Mouse (Mus musculus) CH12.LX (cell line): Measurements from ENCODE around the gene Gkap1. TPM values are rescaled to one million over a fixed set of nuclear protein-coding genes. Genes with fewer than 3 reads are reported as not detected.

ENCODE experiments used
- DNase-seq: peaks from one replicate; pipeline ENCODE4 v3.0.0-alpha.2; 2013; ENCODE audit errors: extremely low read depth
- H3K27ac ChIP-seq: 2 replicates; pipeline ENCODE4 v1.5.1; 2012; ENCODE audit warnings: low read depth, mild to moderate bottlenecking, control low read depth, moderate library complexity; ENCODE audit not compliant: insufficient read depth
- H3K27me3 ChIP-seq: replicated peaks from 2 replicates; pipeline ENCODE3; 2012; ENCODE audit warnings: inconsistent platforms
- H3K36me3 ChIP-seq, 2 experiments: replicated peaks in 1 of 2; 2 replicates each; pipeline versions ENCODE3 to v1.6.1; 2012; ENCODE audit warnings: inconsistent platforms in 1 of 2, low read length in 1 of 2, mild to moderate bottlenecking in 1 of 2, mixed read lengths in 1 of 2, moderate library complexity in 1 of 2; ENCODE audit not compliant: control insufficient read depth in 1 of 2, insufficient read depth in 1 of 2
- H3K4me1 ChIP-seq, 2 experiments: 2 replicates each; pipeline ENCODE4 v1.6.1; 2012; ENCODE audit warnings: inconsistent platforms in 1 of 2, moderate library complexity in 1 of 2; ENCODE audit not compliant: insufficient read depth in 2 of 2, control insufficient read depth in 1 of 2
- H3K4me2 ChIP-seq: 2 replicates; pipeline ENCODE4 v1.6.1; 2012; ENCODE audit warnings: low read depth, mild to moderate bottlenecking, control low read depth; ENCODE audit not compliant: poor library complexity, insufficient read depth, severe bottlenecking
- H3K4me3 ChIP-seq, 3 experiments: fragments of 150-350 bp in 1 of 3; sonication (generic) in 1 of 3; replicated peaks in 1 of 3; 2 replicates each; pipeline versions ENCODE3 to v1.5.1; 2011 to 2012; ENCODE audit warnings: low read depth in 2 of 3, low read length in 2 of 3, mild to moderate bottlenecking in 2 of 3, moderate library complexity in 2 of 3, control low read depth in 1 of 3, improper control_type of control experiment in 1 of 3, inconsistent platforms in 1 of 3, mixed read lengths in 1 of 3; ENCODE audit not compliant: poor library complexity in 1 of 3
- H3K79me2 ChIP-seq: replicated peaks from 2 replicates; pipeline ENCODE4 v1.6.1; 2012; ENCODE audit warnings: mild to moderate bottlenecking, moderate library complexity; ENCODE audit not compliant: control insufficient read depth, poor library complexity, insufficient read depth, severe bottlenecking; ENCODE audit errors: extremely low read depth
- H3K9ac ChIP-seq: 2 replicates; pipeline ENCODE4 v1.6.1; 2012; ENCODE audit warnings: low read depth, mild to moderate bottlenecking, control low read depth, moderate library complexity; ENCODE audit not compliant: insufficient read depth
- H3K9me3 ChIP-seq: replicated peaks from 2 replicates; pipeline ENCODE3; 2012; ENCODE audit warnings: low read length, inconsistent platforms, mixed read lengths
- BHLHE40 ChIP-seq: IDR thresholded peaks from 2 replicates; pipeline ENCODE4 v1.6.1; 2011; ENCODE audit warnings: mild to moderate bottlenecking, low read depth, low read length, improper control_type of control experiment
- CTCF ChIP-seq, 2 experiments: IDR thresholded peaks in 1 of 2; conservative IDR thresholded peaks in 1 of 2; 2 replicates each; pipeline ENCODE4 v1.5.1; 2011 to 2012; ENCODE audit warnings: low read depth in 2 of 2, low read length in 2 of 2, improper control_type of control experiment in 1 of 2, inconsistent platforms in 1 of 2, mild to moderate bottlenecking in 1 of 2, moderate library complexity in 1 of 2
- ELF1 ChIP-seq: IDR thresholded peaks from 2 replicates; pipeline ENCODE4 v1.6.1; 2014; ENCODE audit warnings: low read depth, mild to moderate bottlenecking, inconsistent platforms, low read length, improper control_type of control experiment
- EP300 ChIP-seq: IDR thresholded peaks from 2 replicates; pipeline ENCODE4 v1.6.1; 2011; ENCODE audit warnings: low read length, improper control_type of control experiment
- IRF4 ChIP-seq: IDR thresholded peaks from 2 replicates; pipeline ENCODE4 v1.6.1; 2014; ENCODE audit warnings: low read depth, mild to moderate bottlenecking, inconsistent platforms, low read length, improper control_type of control experiment
- JUN ChIP-seq: IDR thresholded peaks from 2 replicates; pipeline ENCODE4 v1.6.1; 2011; ENCODE audit warnings: low read depth, mild to moderate bottlenecking, low read length, improper control_type of control experiment, moderate library complexity; ENCODE audit not compliant: insufficient read depth
- JUND ChIP-seq: conservative IDR thresholded peaks from 2 replicates; pipeline ENCODE4 v1.6.1; 2011; ENCODE audit warnings: low read depth, low read length, improper control_type of control experiment
- KAT2A ChIP-seq: IDR thresholded peaks from 2 replicates; pipeline ENCODE4 v1.6.1; 2012; ENCODE audit warnings: low read length, improper control_type of control experiment, inconsistent platforms; ENCODE audit not compliant: insufficient replicate concordance
- MAX ChIP-seq: IDR thresholded peaks from 2 replicates; pipeline ENCODE4 v1.6.1; 2011; ENCODE audit warnings: low read length, improper control_type of control experiment
- MXI1 ChIP-seq: IDR thresholded peaks from 2 replicates; pipeline ENCODE4 v1.6.1; 2011; ENCODE audit warnings: mild to moderate bottlenecking, low read depth, low read length, improper control_type of control experiment
- MYC ChIP-seq: IDR thresholded peaks from 2 replicates; pipeline ENCODE4 v1.6.1; 2011; ENCODE audit warnings: low read depth, mild to moderate bottlenecking, improper control_type of control experiment, low read length
- NELFE ChIP-seq: IDR thresholded peaks from 2 replicates; pipeline ENCODE4 v1.6.1; 2011; ENCODE audit warnings: low read depth, low read length, improper control_type of control experiment
- NRF1 ChIP-seq: IDR thresholded peaks from 2 replicates; pipeline ENCODE4 v1.6.1; 2014; ENCODE audit warnings: low read depth, mild to moderate bottlenecking, inconsistent platforms, low read length, improper control_type of control experiment, moderate library complexity
- PAX5 ChIP-seq: IDR thresholded peaks from 2 replicates; pipeline ENCODE4 v1.6.1; 2012; ENCODE audit warnings: low read length, inconsistent platforms, mixed read lengths
- POLR2AphosphoS2 ChIP-seq: IDR thresholded peaks from 2 replicates; pipeline ENCODE4 v1.6.1; 2011; ENCODE audit warnings: low read depth, low read length, improper control_type of control experiment
- SIN3A ChIP-seq: IDR thresholded peaks from 2 replicates; pipeline ENCODE4 v1.6.1; 2012; ENCODE audit warnings: low read length, improper control_type of control experiment, inconsistent platforms
- TCF12 ChIP-seq: IDR thresholded peaks from 2 replicates; pipeline ENCODE4 v1.6.1; 2014; ENCODE audit warnings: low read depth, mild to moderate bottlenecking, inconsistent platforms, low read length, improper control_type of control experiment
- UBTF ChIP-seq: IDR thresholded peaks from 2 replicates; pipeline ENCODE4 v1.6.1; 2012; ENCODE audit warnings: low read depth, mild to moderate bottlenecking, inconsistent platforms, low read length, improper control_type of control experiment, moderate library complexity
- ZMIZ1 ChIP-seq: IDR thresholded peaks from 2 replicates; pipeline ENCODE4 v1.6.1; 2012; ENCODE audit warnings: low read depth, mild to moderate bottlenecking, inconsistent platforms, low read length, improper control_type of control experiment
- dilution Hi-C: fragments of 300-500 bp; cut with MboI; formaldehyde crosslinking; loops from 2 replicates; pipeline ENCODE4 v1.14.3; 2020; ENCODE audit warnings: low sequenced_read_pairs; ENCODE audit not compliant: extremely low pct_unique_long_range_greater_than_20kb, extremely low pct_ligation_motif_present
- in situ Hi-C: fragments of 300-500 bp; cut with MboI; formaldehyde crosslinking; loops from 3 replicates; pipeline ENCODE4 v1.14.3; 2019; ENCODE audit warnings: low sequenced_read_pairs, low pct_ligation_motif_present, low pct_unique_long_range_greater_than_20kb, mixed read lengths
- polyA plus RNA-seq: library from polyadenylated mRNA; unstranded; fragments of >175 nt; gene quantifications from 2 replicates; pipeline ENCODE4 v1.2.1, GENCODE M21; 2012; ENCODE audit warnings: low read depth; ENCODE audit not compliant: insufficient read length
- total RNA-seq, 2 experiments: library from RNA; depleted of rRNA; stranded (reverse); fragments of 300-350 nt in 1 of 2; fragments of >200 nt in 1 of 2; gene quantifications; 2 replicates each; pipeline ENCODE4 v1.2.3; 2012 to 2014

Gene Gkap1
- total and polyA plus RNA-seq, 3 experiments, result 0.82 to 2.0 (median 1.3) TPM

DNA sequence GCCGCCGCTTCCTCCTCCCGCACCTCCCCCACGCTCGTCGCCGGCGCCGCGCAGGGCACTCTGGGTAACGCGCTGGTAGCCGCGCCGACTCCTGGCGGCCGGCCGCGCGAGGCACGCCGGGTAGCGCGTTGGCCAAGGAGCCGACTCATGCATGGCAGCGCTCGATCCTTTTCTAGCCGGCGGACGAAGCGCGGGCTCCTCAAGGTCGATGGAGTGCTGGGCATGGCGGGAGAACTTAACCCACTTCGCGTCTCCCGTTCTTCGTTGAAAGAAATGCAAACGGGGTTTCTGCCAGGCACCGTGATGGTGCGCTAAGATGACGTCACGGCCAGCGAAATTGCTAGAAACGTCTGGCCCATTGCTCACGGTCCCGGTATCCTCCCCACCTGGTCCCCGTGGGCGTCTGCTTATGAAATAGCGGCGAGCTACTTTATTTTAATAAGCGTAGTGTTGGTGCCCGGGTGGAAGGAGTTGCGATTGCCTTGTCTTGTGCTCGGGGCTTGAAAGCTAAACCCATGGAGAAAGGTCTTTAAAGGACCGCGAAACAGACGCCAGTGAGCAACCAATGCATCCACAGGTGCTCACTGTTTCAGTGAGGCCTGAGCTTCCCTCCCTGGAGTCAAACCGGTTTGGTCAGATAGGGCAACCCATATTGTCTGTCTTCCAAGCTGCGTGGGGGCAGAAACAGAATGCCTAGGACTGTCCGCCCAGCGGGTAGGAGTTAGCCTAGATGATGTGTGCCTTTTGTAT, 59.7 kb downstream of the Gkap1 start, which contains the start of gene Ubqln1 (continued):
- TF ChIP-seq JUND (peak; percentile 38; the same call in 1 of the 2 replicates), ELF1 (peak; percentile 76), MYC (peak; percentile 88), TCF12 (peak; percentile 77; the same call in 1 of the 2 replicates), NRF1 (peak; percentile 77), EP300 (no peak), POLR2AphosphoS2 (no peak; the same call in 1 of the 2 replicates)

DNA sequence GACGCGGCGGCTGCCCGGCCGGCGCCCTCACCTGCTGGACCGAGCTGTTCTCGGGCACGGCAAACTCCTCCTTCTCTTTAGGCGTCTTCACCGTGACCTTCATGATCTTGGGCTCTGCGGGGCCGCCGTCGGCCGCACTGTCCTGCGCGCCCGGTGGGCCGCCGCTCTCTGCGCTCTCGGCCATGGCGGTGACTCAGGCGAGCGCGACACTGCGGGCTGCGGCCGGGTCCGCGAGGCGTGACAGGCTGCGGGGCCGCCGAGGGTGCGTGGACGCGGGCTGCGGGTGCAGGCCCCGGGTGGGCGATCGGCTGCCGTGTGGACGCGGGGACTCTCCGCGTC, 60.3 kb downstream of the Gkap1 start:
- peaks cover 48% of the 10 kb centered on the region for H3K79me2 ChIP-seq
- H3K27me3 ChIP-seq, result no peaks in the 10 kb centered on the region
- no peak for TF ChIP-seq IRF4
- TF ChIP-seq PAX5, result no peak
- no peak for TF ChIP-seq ELF1
- TF ChIP-seq MYC, result no peak
- no peak for TF ChIP-seq ZMIZ1
- no peak for TF ChIP-seq SIN3A
- TF ChIP-seq, all 38 proteins: peak for 0
- peaks cover 8 to 38% of the 10 kb centered on the region in 2 experiments for H3K4me1 ChIP-seq
- dilution Hi-C loops, result no loop called here
- no peak for DNase-seq
- peak overlapping the region; percentile 65 to 99 (median 98) for H3K4me3 ChIP-seq
- peak overlapping the region; percentile 90 for H3K9ac ChIP-seq
- peak overlapping the region; percentile 72 for H3K27ac ChIP-seq
- in situ Hi-C loops, result no loop called here
- no peaks in the 10 kb centered on the region for H3K9me3 ChIP-seq
- peaks cover 5 to 16% of the 10 kb centered on the region in 2 experiments for H3K36me3 ChIP-seq
- H3K4me2 ChIP-seq, result no peak overlapping the region

DNA sequence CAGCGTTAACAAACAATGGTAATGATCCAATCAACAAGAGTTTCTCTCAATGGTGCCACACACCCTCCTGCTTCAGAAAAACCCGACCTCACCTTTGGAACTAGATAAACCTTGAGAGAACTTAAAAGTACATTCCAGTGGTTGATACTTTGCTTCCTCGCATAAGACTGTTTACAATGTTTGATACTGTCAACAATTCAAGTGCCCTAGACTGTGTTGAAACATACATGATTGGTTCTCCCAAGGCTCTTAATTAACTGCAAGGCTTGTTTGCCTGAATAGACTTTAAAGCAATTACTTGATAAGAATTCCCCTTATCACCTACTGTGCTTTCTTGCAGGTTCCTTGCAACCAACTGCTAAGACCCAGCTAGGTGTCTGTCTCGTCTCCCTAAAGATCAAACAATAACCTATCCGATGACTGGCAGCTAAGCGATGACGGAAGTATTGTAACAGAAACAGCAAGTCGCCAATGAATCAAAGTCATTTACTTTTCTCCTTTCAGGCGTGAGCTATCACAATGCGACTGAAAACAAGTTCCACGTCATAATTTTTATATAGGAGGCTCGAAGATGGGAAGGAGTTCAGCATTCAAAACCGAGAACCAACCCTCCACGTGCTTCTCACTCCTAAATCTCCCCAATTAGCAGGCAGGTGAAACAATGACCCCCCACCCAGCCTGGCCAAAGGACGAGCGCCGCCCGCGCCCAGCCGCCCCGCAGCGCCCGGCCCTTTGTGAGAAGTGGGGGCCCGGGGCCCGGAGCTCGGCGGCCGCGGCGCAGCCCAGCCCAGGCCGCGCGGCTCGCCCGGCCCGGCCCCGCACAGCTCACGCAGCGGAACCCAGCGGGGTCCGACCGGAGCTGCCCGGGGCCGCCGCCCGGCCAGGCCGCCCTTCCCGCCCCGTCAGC, 60.9 kb downstream of the Gkap1 start:
- dilution Hi-C loops, result no loop called here
- Histone ChIP-seq H3K27me3 (no peaks in the 10 kb centered on the region), H3K4me3 (peak overlapping the region; percentile 65 to 99 (median 98)), H3K36me3 (peaks cover 5 to 19% of the 10 kb centered on the region in 2 experiments), H3K4me1 (peaks cover 8 to 42% of the 10 kb centered on the region in 2 experiments), H3K9ac (peak overlapping the region; percentile 90), H3K9me3 (no peaks in the 10 kb centered on the region), H3K4me2 (peak overlapping the region; percentile 98), H3K79me2 (peaks cover 54% of the 10 kb centered on the region)
- peak; percentile 49 for DNase-seq
- in situ Hi-C loops, result no loop called here
- no peak for TF ChIP-seq PAX5
- TF ChIP-seq NELFE, result 0 out of 2 replicates have a peak, but pooled peaks have one; percentile 13
- no peak for TF ChIP-seq JUND
- TF ChIP-seq BHLHE40, result peak; percentile 43
- peak; percentile 52 for TF ChIP-seq MAX
- TF ChIP-seq CTCF (conservative IDR thresholded peaks at IDR 0.05 in 1 of 2, IDR thresholded peaks at IDR 0.05 in 1 of 2; ENCODE audit: low read depth in 2 of 2, low read length in 2 of 2), result no peak
- TF ChIP-seq JUN, result no peak
- TF ChIP-seq UBTF, result no peak
- TF ChIP-seq NRF1, result no peak
- no peak for TF ChIP-seq KAT2A
- no peak for TF ChIP-seq POLR2AphosphoS2
- TF ChIP-seq MYC, result peak; percentile 60
- TF ChIP-seq IRF4, result no peak
- no peak for TF ChIP-seq MXI1
- TF ChIP-seq, all 38 proteins: peak for 4
- peak overlapping the region; percentile 72; the same call in 1 of the 2 replicates for H3K27ac ChIP-seq
